Mouse (Mus musculus) embryonic fibroblast, embryonic 13.5 days (primary cell): Measurements from ENCODE around the gene Speg.

Experiments used
- CTCF ChIP-seq: IDR thresholded peaks from 2 replicates; pipeline ENCODE4 v1.5.1; 2011; ENCODE audit warnings: mild to moderate bottlenecking, control low read depth, low read length, moderate library complexity, borderline replicate concordance; ENCODE audit not compliant: insufficient read depth
- POLR2A ChIP-seq: IDR thresholded peaks from 2 replicates; pipeline ENCODE4 v1.6.1; 2011; ENCODE audit warnings: low read depth, mild to moderate bottlenecking, control low read depth, low read length, moderate library complexity

GRCm38 (mm10) chr1:75340519-75340918 is 34.6 kb upstream of the Speg start:
- TF ChIP-seq POLR2A (no peak), CTCF (no peak)
